Mouse (Mus musculus) ovary, postnatal 10 days (tissue): Measurements from ENCODE around the gene Hsd17b14.

Source experiments
- DNase-seq: peaks from one replicate; pipeline ENCODE4 v3.0.0; 2022; ENCODE audit warnings: low spot score

Gene Hsd17b14

GRCm38 (mm10) chr7:45598960-45599879, 44.5 kb downstream of the Hsd17b14 start:
- DNase-seq = no peak

- no peak for DNase-seq
These were observed 51.1 kb downstream of the Hsd17b14 start for GRCm38 (mm10) chr7:45605704-45606289.

GRCm38 (mm10) chr7:45609511-45609910, 54.8 kb downstream of the Hsd17b14 start:
- DNase-seq = no peak

- DNase-seq = no peak
These were observed 61.6 kb downstream of the Hsd17b14 start for GRCm38 (mm10) chr7:45616277-45616676.

- no peak for DNase-seq
These were observed 62.5 kb downstream of the Hsd17b14 start, which contains the start of gene Fut1 for GRCm38 (mm10) chr7:45617042-45617695. TSS of gene Fut1 (plus strand) at chr7:45617289.
